Mouse (Mus musculus): Measurements from ENCODE around the gene Aldh1b1. TPM values are rescaled to one million over a fixed set of nuclear protein-coding genes. Genes with fewer than 3 reads are reported as not detected.

Gene Aldh1b1
- polyA plus RNA-seq, 1 experiment from 2014 or later: 14.7 TPM

- ATAC-seq: no peak
- Histone ChIP-seq H3K9ac (no peak overlapping the region), H3K27me3 (no peaks in the 10 kb centered on the region), H3K9me3 (replicated peaks) (no peaks in the 10 kb centered on the region), H3K4me2 (no peak overlapping the region), H3K4me1 (peaks cover 26% of the 10 kb centered on the region), H3K36me3 (ENCODE audit: poor library complexity, severe bottlenecking) (no peaks in the 10 kb centered on the region), H3K27ac (no peak overlapping the region), H3K4me3 (no peak overlapping the region)
- 53% methylated on average over 4 of the region's 4 CpGs for WGBS
These were observed 12.1 kb upstream of the Aldh1b1 start for GRCm38 (mm10) chr4:45786674-45787073.

GRCm38 (mm10) chr4:45788446-45789081 is 10.3 kb upstream of the Aldh1b1 start:
- no peak overlapping the region for H3K9ac ChIP-seq
- H3K27ac ChIP-seq: peak overlapping the region; percentile 44; the same call in 1 of the 2 replicates
- 90% methylated on average over 13 of the region's 13 CpGs for WGBS
- H3K4me1 ChIP-seq: peaks cover 26% of the 10 kb centered on the region
- H3K36me3 ChIP-seq (ENCODE audit: poor library complexity, severe bottlenecking): no peaks in the 10 kb centered on the region
- no peak overlapping the region for H3K4me2 ChIP-seq
- no peak overlapping the region for H3K4me3 ChIP-seq
- H3K9me3 ChIP-seq (replicated peaks): no peaks in the 10 kb centered on the region
- ATAC-seq: no peak
- H3K27me3 ChIP-seq: no peaks in the 10 kb centered on the region

DNA sequence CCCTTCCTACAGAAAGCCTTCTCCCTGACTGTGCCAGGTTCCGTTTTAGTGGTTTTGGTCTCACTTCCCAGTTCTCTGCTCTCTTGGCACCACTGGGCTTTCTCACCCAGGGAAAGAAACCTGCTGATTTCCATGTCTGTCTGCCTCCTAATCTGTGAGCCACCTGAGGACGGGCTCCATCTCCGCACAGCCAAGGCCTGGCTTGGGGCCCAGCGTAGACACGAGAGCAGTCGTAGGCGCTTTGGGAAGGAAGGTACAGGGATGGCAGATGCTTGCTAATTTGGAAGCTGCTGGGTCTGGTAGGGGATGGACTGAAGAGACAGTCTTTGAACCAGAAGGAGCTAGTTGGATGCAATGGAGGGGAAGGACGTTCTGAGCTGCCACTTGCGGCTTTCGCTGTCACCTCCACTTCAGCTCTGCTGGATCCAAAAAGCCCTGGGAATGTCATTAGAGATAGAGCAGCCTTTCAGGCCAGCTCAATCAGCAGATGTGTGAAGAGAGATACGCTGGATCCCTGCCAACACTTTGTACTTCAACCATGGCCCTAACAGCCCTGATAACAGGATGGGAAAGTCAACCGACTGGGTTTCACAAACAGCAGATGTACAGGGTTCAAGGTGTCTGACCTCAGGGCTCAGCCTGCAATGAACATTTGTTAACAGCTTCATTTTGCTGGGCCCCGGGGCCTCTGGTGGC is 9.4 kb upstream of the Aldh1b1 start:
- no peak overlapping the region for H3K9ac ChIP-seq
- H3K27ac ChIP-seq: peak overlapping the region; percentile 44
- H3K4me1 ChIP-seq: peaks cover 27% of the 10 kb centered on the region
- no peaks in the 10 kb centered on the region for H3K36me3 ChIP-seq (ENCODE audit: poor library complexity, severe bottlenecking)
- H3K4me3 ChIP-seq: no peak overlapping the region
- peak; percentile 66 for ATAC-seq
- no peak overlapping the region for H3K4me2 ChIP-seq
- 63% methylated on average over 13 of the region's 13 CpGs for WGBS
- no peaks in the 10 kb centered on the region for H3K27me3 ChIP-seq
- no peaks in the 10 kb centered on the region for H3K9me3 ChIP-seq (replicated peaks)

- Histone ChIP-seq H3K27me3 (no peaks in the 10 kb centered on the region), H3K4me2 (no peak overlapping the region), H3K4me3 (no peak overlapping the region), H3K4me1 (peaks cover 31% of the 10 kb centered on the region), H3K9ac (no peak overlapping the region), H3K36me3 (ENCODE audit: poor library complexity, severe bottlenecking) (no peaks in the 10 kb centered on the region), H3K27ac (peak overlapping the region; percentile 44), H3K9me3 (replicated peaks) (no peaks in the 10 kb centered on the region)
- WGBS: 80% methylated on average over 2 of the region's 2 CpGs
- no peak for ATAC-seq
These were observed 8.8 kb upstream of the Aldh1b1 start for GRCm38 (mm10) chr4:45790018-45790417.

- Histone ChIP-seq H3K36me3 (ENCODE audit: poor library complexity, severe bottlenecking) (no peaks in the 10 kb centered on the region), H3K27me3 (no peaks in the 10 kb centered on the region), H3K27ac (no peak overlapping the region), H3K4me1 (peaks cover 17% of the 10 kb centered on the region), H3K4me3 (no peak overlapping the region), H3K9ac (peak overlapping the region; percentile 31), H3K9me3 (replicated peaks) (no peaks in the 10 kb centered on the region), H3K4me2 (peak overlapping the region; percentile 48)
- ATAC-seq: peak; percentile 37
- 3% methylated on average over 12 of the region's 12 CpGs for WGBS
These were observed 3.5 kb upstream of the Aldh1b1 start for GRCm38 (mm10) chr4:45795191-45795811.

DNA sequence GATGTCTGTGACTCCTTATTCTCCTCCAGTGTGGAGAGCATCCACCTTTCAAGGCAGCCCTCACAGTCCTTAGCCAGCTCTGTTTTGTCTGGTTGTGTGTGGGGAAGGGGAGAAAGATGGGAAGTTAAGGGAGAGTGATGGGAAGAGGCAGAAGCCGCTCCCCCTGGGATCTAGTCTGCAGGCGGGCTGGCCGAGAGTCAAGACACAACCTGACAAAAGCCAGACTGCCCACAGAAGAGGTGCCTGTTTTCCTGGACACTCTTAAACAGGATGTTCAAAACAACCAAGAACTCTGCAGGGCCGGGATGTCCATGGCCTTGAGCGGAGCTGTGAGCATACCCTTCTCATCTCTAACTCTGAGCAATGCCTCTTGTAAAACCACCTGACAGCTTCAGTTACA is 2.1 kb upstream of the Aldh1b1 start:
- no peak overlapping the region for H3K4me3 ChIP-seq
- H3K36me3 ChIP-seq (ENCODE audit: poor library complexity, severe bottlenecking): no peaks in the 10 kb centered on the region
- H3K4me2 ChIP-seq: no peak overlapping the region
- WGBS: 84% methylated on average over 5 of the region's 5 CpGs
- H3K9ac ChIP-seq: no peak overlapping the region
- ATAC-seq: no peak
- no peaks in the 10 kb centered on the region for H3K9me3 ChIP-seq (replicated peaks)
- H3K27ac ChIP-seq: no peak overlapping the region
- no peaks in the 10 kb centered on the region for H3K27me3 ChIP-seq
- peaks cover 24% of the 10 kb centered on the region for H3K4me1 ChIP-seq

- H3K4me1 ChIP-seq: peaks cover 20% of the 10 kb centered on the region
- H3K4me3 ChIP-seq: no peak overlapping the region
- no peak for ATAC-seq
- peak overlapping the region; percentile 80; the same call in 1 of the 2 replicates for H3K4me2 ChIP-seq
- no peaks in the 10 kb centered on the region for H3K27me3 ChIP-seq
- no peak overlapping the region for H3K9ac ChIP-seq
- H3K27ac ChIP-seq: no peak overlapping the region
- 35% methylated on average over 3 of the region's 3 CpGs for WGBS
- H3K9me3 ChIP-seq (replicated peaks): no peaks in the 10 kb centered on the region
- H3K36me3 ChIP-seq (ENCODE audit: poor library complexity, severe bottlenecking): peaks cover 23% of the 10 kb centered on the region
These were observed 1.2 kb downstream of the Aldh1b1 start for GRCm38 (mm10) chr4:45799956-45800537.

DNA sequence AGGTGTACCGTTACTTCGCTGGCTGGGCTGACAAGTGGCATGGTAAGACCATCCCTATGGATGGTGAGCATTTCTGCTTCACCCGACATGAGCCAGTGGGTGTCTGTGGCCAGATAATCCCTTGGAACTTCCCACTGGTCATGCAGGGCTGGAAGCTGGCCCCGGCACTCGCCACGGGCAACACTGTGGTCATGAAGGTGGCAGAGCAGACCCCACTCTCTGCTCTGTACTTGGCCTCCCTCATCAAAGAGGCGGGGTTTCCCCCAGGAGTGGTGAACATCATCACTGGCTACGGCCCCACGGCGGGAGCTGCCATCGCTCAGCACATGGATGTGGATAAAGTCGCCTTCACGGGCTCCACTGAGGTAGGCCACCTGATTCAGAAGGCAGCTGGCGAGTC is 4.1 kb downstream of the Aldh1b1 start:
- no peak overlapping the region for H3K9ac ChIP-seq
- H3K36me3 ChIP-seq (ENCODE audit: poor library complexity, severe bottlenecking): peaks cover 41% of the 10 kb centered on the region
- H3K27me3 ChIP-seq: no peaks in the 10 kb centered on the region
- peaks cover 16% of the 10 kb centered on the region for H3K4me1 ChIP-seq
- no peak overlapping the region for H3K4me3 ChIP-seq
- no peaks in the 10 kb centered on the region for H3K9me3 ChIP-seq (replicated peaks)
- ATAC-seq: no peak
- no peak overlapping the region for H3K4me2 ChIP-seq
- 93% methylated on average over 14 of the region's 14 CpGs for WGBS
- H3K27ac ChIP-seq: no peak overlapping the region

GRCm38 (mm10) chr4:45808034-45808433 is 9.2 kb downstream of the Aldh1b1 start:
- Histone ChIP-seq H3K4me2 (no peak overlapping the region), H3K27me3 (no peaks in the 10 kb centered on the region), H3K36me3 (ENCODE audit: poor library complexity, severe bottlenecking) (peaks cover 80% of the 10 kb centered on the region), H3K4me3 (no peak overlapping the region), H3K9me3 (replicated peaks) (no peaks in the 10 kb centered on the region), H3K9ac (no peak overlapping the region), H3K4me1 (peaks cover 13% of the 10 kb centered on the region), H3K27ac (no peak overlapping the region; the same call in 1 of the 2 replicates)
- 23% methylated on average over 7 of the region's 7 CpGs for WGBS
- ATAC-seq: no peak

GRCm38 (mm10) chr4:45811250-45811649 is 12.4 kb downstream of the Aldh1b1 start:
- Histone ChIP-seq H3K4me2 (no peak overlapping the region), H3K4me3 (no peak overlapping the region), H3K27me3 (no peaks in the 10 kb centered on the region), H3K4me1 (peaks cover 25% of the 10 kb centered on the region), H3K27ac (no peak overlapping the region), H3K36me3 (ENCODE audit: poor library complexity, severe bottlenecking) (peaks cover 97% of the 10 kb centered on the region), H3K9me3 (replicated peaks) (no peaks in the 10 kb centered on the region), H3K9ac (no peak overlapping the region)
- ATAC-seq: no peak
- 23% methylated on average over 8 of the region's 8 CpGs for WGBS

- 22% methylated on average over 7 of the region's 7 CpGs for WGBS
- H3K36me3 ChIP-seq (ENCODE audit: poor library complexity, severe bottlenecking): peaks cover 56% of the 10 kb centered on the region
These were observed 16.7 kb downstream of the Aldh1b1 start for GRCm38 (mm10) chr4:45815542-45815941.

DNA sequence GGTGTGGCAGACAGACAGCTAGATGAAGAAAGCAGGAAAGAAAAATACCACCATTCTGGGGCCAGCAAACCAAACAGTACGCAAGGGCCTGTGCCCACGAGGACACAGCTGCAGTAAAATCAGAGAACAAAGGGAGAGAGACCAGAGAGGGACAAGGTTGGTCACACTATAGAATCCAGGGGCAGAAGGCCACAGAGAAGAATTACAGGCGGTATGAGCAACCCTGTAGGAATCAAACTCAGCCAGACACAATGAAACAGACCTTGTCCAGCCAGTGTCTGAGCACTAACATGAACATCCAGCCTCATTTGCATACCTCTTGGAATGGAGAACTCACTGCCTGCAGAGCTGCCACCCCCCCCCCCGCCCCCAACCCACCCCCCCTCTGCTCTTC is 20.0 kb downstream of the Aldh1b1 start:
- peak overlapping the region; percentile 26 for H3K4me3 ChIP-seq
- H3K4me1 ChIP-seq: peaks cover 84% of the 10 kb centered on the region
- peak overlapping the region; percentile 67 for H3K9ac ChIP-seq
- H3K27ac ChIP-seq: peak overlapping the region; percentile 99
- peak overlapping the region; percentile 52 for H3K4me2 ChIP-seq
- no peaks in the 10 kb centered on the region for H3K9me3 ChIP-seq (replicated peaks)
- no peak for ATAC-seq
- H3K27me3 ChIP-seq: no peaks in the 10 kb centered on the region
- peaks cover 41% of the 10 kb centered on the region for H3K36me3 ChIP-seq (ENCODE audit: poor library complexity, severe bottlenecking)
- WGBS: 5% methylated on average over 4 of the region's 4 CpGs

More at GRCm38 (mm10) chr4:45815542-45815941, 16.7 kb downstream of the Aldh1b1 start:
- Histone ChIP-seq H3K27me3 (no peaks in the 10 kb centered on the region), H3K4me3 (no peak overlapping the region), H3K4me2 (no peak overlapping the region), H3K4me1 (peaks cover 53% of the 10 kb centered on the region), H3K9ac (no peak overlapping the region), H3K9me3 (replicated peaks) (no peaks in the 10 kb centered on the region), H3K27ac (peak overlapping the region; percentile 46)
- ATAC-seq: no peak

All from forebrain, embryonic 13.5 days (tissue).